Mouse (Mus musculus) heart, embryonic 12.5 days (tissue): ENCODE data around the gene Dlk2. TPM values are rescaled to one million over a fixed set of nuclear protein-coding genes. Genes with fewer than 3 reads are reported as not detected.

ENCODE experiments used
- ATAC-seq: fragments of 200-750 bp; cut with Nextera tagmentation; 2 replicates; pipeline ENCODE4 v1.8.0; 2017; ENCODE audit warnings: moderate TSS enrichment, moderate library complexity; ENCODE audit not compliant: insufficient number of reproducible peaks, low FRiP score
- H3K27ac ChIP-seq: fragments of 300-500 bp; sonication (generic); 2 replicates; pipeline ENCODE4 v1.5.1; 2016; ENCODE audit warnings: mild to moderate bottlenecking, moderate library complexity; ENCODE audit not compliant: poor library complexity, severe bottlenecking
- H3K27me3 ChIP-seq: fragments of 300-500 bp; sonication (generic); replicated peaks from 2 replicates; pipeline ENCODE4 v1.6.1; 2016; ENCODE audit warnings: mild to moderate bottlenecking, moderate library complexity
- H3K36me3 ChIP-seq: fragments of 300-500 bp; sonication (generic); 2 replicates; pipeline ENCODE4 v1.6.1; 2016; ENCODE audit warnings: mild to moderate bottlenecking, moderate library complexity
- H3K4me1 ChIP-seq: fragments of 300-500 bp; sonication (generic); replicated peaks from 2 replicates; pipeline ENCODE4 v1.6.1; 2016; ENCODE audit warnings: mild to moderate bottlenecking
- H3K4me2 ChIP-seq: fragments of 300-500 bp; sonication (generic); 2 replicates; pipeline ENCODE4 v1.6.1; 2016; ENCODE audit warnings: mild to moderate bottlenecking, moderate library complexity
- H3K4me3 ChIP-seq: fragments of 300-500 bp; sonication (generic); 2 replicates; pipeline ENCODE4 v1.5.1; 2016; ENCODE audit warnings: mild to moderate bottlenecking
- H3K9ac ChIP-seq: fragments of 300-500 bp; sonication (generic); 2 replicates; pipeline ENCODE4 v1.6.1; 2016; ENCODE audit warnings: mild to moderate bottlenecking, moderate library complexity
- H3K9me3 ChIP-seq: fragments of 300-500 bp; sonication (generic); replicated peaks from 2 replicates; pipeline ENCODE4 v1.6.1; 2016; ENCODE audit warnings: mild to moderate bottlenecking, moderate library complexity
- WGBS: fragments of 180-500 bp; shearing (Covaris S2); methylation state at CpG from one replicate; pipeline ENCODE4 v1.1.7; 2016; 5-methylcytosine and 5-hydroxymethylcytosine counted together
- polyA plus RNA-seq: library from polyadenylated mRNA; unstranded; fragments of >200 nt; fragmentation: Nextera tagmentation; extraction: Ambion mirVana; gene quantifications from 2 replicates; pipeline ENCODE4 v1.2.1, GENCODE M21; 2016

Gene Dlk2
- polyA plus RNA-seq, 1 experiment from 2014 or later = 0.33 TPM

DNA sequence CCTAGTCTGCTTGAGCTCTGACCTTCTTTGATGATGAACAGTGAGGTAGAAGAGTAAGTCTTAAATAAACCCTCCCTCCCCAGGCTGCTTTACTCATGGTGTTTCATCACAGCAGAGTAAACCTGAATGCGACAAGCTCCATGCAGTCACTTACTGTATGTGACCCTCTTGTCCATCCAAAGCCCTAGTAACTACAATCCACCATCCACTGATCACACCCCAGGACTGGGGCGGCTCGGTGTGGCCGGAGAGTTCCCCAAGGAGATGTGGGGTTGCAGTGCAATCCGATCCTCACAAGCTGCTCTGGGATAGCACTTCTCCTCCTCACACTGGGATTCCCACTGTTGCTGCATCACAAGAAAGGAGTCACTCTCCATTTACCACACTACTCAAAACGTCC, 22.8 kb upstream of the Dlk2 start:
- Histone ChIP-seq H3K4me2 (no peak overlapping the region), H3K9me3 (no peaks in the 10 kb centered on the region), H3K9ac (peak overlapping the region; percentile 29; the same call in 1 of the 2 replicates), H3K27me3 (no peaks in the 10 kb centered on the region), H3K27ac (peak overlapping the region; percentile 69; the same call in 1 of the 2 replicates), H3K36me3 (peaks cover 75% of the 10 kb centered on the region), H3K4me3 (no peak overlapping the region), H3K4me1 (peaks cover 59% of the 10 kb centered on the region)
- WGBS = 79% methylated on average over 6 of the region's 6 CpGs
- ATAC-seq = no peak

DNA sequence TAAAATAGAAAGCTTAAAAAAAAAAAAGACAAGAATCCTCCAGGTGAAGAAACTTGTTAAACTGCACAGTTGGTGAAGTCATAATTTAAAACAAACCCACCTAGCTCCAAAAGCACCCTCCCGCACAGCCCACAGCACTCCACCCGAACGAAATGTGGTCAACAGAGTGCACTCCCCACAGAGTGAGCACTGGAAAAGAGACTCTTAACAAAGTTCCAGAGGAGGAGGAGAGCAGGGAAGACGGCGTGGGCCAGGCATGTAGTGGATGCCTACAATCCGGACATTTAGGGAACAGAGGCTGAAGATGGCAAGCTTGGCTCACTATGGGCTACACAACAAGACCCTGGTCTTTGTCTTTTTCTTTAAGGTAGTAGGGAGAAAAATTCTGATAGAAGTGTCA, 22.2 kb upstream of the Dlk2 start:
- WGBS = 87% methylated on average over 6 of the region's 6 CpGs
- Histone ChIP-seq H3K27ac (no peak overlapping the region), H3K4me1 (peaks cover 54% of the 10 kb centered on the region), H3K9ac (no peak overlapping the region), H3K4me2 (no peak overlapping the region), H3K36me3 (peaks cover 75% of the 10 kb centered on the region), H3K27me3 (no peaks in the 10 kb centered on the region), H3K9me3 (no peaks in the 10 kb centered on the region), H3K4me3 (no peak overlapping the region)
- ATAC-seq = no peak

DNA sequence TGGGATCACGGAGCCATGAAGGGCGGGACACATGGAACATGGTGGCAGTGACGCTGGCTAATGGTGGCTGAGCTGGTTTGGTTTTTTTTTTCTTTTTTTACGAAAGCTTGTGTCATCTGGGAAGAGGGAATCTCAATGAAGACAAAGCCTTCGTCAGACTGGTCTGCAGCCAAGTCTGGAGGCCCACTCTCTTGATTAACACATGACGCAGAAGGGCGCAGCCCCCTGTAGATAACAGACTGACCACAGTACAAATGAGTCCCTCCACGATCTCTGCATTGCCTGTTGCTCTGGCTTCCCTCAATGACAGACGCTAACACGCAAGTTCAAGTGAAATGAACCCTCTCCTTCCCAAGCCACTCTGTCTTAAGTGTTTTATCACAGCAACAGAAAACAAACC, 21.7 kb upstream of the Dlk2 start:
- peaks cover 52% of the 10 kb centered on the region for H3K4me1 ChIP-seq
- H3K4me3 ChIP-seq = no peak overlapping the region
- H3K9ac ChIP-seq = no peak overlapping the region
- 56% methylated on average over 10 of the region's 10 CpGs for WGBS
- H3K36me3 ChIP-seq = peaks cover 75% of the 10 kb centered on the region
- no peak for ATAC-seq
- H3K4me2 ChIP-seq = no peak overlapping the region
- H3K9me3 ChIP-seq = no peaks in the 10 kb centered on the region
- no peak overlapping the region for H3K27ac ChIP-seq
- H3K27me3 ChIP-seq = no peaks in the 10 kb centered on the region

DNA sequence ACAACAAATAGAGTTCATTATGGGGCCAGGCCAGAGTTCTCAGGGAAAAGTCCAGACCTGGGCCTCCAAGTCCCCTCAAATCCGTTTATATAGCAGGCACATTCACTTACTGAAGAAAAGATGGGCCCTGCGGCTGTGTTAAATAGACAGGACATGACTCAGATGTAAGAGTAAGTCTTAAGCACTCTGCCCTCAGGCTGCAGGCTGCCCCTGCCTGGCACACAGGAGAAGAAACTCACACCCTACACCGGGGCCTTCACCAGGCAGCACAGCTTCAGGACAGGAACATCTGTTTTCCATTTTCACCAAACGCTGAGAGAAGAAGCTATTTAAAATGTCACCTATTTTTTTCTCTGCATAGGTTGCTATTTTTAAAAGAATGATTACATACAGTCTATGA, 19.6 kb upstream of the Dlk2 start:
- no peak overlapping the region for H3K9ac ChIP-seq
- 65% methylated on average over 4 of the region's 4 CpGs for WGBS
- H3K4me2 ChIP-seq = no peak overlapping the region
- peaks cover 60% of the 10 kb centered on the region for H3K36me3 ChIP-seq
- H3K4me3 ChIP-seq = no peak overlapping the region
- H3K9me3 ChIP-seq = no peaks in the 10 kb centered on the region
- H3K27ac ChIP-seq = no peak overlapping the region; the same call in 1 of the 2 replicates
- ATAC-seq = no peak
- H3K27me3 ChIP-seq = no peaks in the 10 kb centered on the region
- H3K4me1 ChIP-seq = peaks cover 56% of the 10 kb centered on the region

DNA sequence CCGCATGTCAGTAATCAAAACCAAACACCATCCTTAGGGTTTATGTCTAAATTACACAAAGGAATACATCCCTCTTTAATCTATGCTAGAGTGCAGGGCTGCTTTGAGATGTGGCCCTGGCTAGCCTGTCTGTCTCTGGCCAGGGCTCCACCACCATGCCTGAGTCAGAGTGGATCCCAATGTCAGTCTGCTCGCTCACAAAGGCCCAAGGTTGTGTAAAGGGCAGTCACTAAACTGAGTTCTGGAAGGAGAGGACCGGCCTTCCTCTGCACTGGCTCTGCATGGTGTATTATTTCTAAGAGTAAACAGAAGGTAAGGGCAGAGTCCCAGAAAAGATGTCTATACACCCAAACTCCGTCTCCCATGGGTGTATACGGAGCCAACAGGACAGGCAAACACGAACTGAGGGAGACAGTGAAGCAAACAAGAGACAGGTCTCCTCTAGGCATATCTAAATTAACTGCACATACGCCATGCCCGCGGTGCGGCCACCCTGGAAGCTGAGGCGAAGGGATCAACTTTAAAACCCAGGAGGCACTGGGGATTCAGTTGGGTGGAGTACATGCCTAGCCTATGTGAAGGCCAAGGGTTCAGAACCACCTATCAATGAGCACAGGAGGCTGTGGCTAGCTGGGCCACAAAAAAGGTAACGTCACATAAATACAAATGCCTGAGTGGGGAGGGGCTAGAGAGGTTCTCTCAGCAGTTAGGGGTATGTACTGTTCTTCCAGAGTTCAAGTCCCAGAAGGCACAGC, 19.0 kb upstream of the Dlk2 start:
- H3K9me3 ChIP-seq = no peaks in the 10 kb centered on the region
- ATAC-seq = no peak

DNA sequence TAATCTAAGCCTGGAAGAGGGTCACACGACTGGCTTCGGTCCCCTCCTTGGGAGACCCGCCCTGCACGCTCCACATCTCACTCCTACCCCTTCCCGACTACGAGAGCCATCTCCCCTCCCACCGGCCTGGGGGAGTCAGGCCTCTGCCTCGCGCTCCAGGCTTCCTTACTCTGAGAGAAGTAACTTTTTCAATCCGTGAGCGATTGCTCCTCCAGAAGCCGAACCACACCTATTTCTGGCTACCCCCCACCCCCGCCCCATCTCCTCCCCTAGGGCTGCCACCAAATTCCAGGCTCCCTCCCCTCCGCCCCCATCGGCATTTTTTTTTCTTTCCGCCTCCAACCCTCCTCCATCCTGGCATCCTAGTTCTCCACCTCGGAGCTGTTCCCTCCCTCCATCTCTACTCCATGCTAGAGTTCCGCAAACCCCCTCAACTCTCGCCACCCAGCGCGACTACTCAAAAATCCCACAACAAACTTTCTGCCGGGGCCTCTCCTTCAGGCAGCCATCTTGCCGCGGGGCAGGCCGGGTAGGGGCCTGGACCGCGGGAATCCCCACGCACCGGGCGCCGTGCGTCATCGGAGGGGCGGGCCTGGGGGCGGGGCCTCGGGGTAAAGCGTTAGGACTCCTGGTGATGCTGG, 14.6 kb upstream of the Dlk2 start, which contains the start of gene Tjap1:
Tjap1 (minus strand) TSS at position 544 of the 641 bp plus-strand sequence.
- Histone ChIP-seq H3K36me3 (peaks cover 31% of the 10 kb centered on the region), H3K27ac (peak within 1 kb of the TSS; percentile 94), H3K4me1 (peaks cover 27% of the 10 kb centered on the region), H3K4me2 (peak within 1 kb of the TSS; percentile 91), H3K27me3 (no peaks in the 10 kb centered on the region; the same call in 1 of the 2 replicates), H3K4me3 (peak within 1 kb of the TSS; percentile 83), H3K9me3 (no peaks in the 10 kb centered on the region), H3K9ac (peak within 1 kb of the TSS; percentile 88)
- WGBS = under 1% methylated on average over 37 of the region's 37 CpGs
- ATAC-seq = peak; percentile 97

More for the DNA sequence above, 19.0 kb upstream of the Dlk2 start:
- H3K4me2 ChIP-seq = no peak overlapping the region
- peaks cover 55% of the 10 kb centered on the region for H3K36me3 ChIP-seq
- peak overlapping the region; percentile 45 for H3K27ac ChIP-seq
- no peaks in the 10 kb centered on the region for H3K27me3 ChIP-seq
- H3K9ac ChIP-seq = 0 out of 2 replicates have a peak overlapping the region, but pooled peaks have one; percentile 2
- no peak overlapping the region for H3K4me3 ChIP-seq
- WGBS = 83% methylated on average over 12 of the region's 12 CpGs
- H3K4me1 ChIP-seq = peaks cover 50% of the 10 kb centered on the region

DNA sequence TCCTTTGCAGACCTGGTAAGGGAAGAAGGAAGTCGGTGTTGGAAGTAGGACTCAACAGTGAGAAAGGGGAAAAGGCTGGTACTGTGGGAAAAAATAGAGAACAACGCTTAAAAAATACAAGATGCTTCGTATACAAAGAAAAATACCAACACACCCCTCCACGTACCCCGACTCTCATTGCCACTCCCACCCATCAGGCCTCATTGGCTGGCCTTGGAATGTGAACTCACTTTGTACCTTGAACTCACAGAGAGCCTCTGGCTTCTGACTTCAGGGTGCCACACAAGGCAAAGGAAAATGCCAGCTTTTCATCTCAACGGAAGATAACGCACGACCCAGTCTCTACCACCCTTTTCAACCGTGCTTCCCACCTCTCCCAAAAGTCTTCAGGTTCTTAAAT, 14.1 kb upstream of the Dlk2 start:
- ATAC-seq = 0 out of 2 replicates have a peak, but pooled peaks have one; percentile 4
- 19% methylated on average over 9 of the region's 9 CpGs for WGBS
- H3K27me3 ChIP-seq = no peaks in the 10 kb centered on the region; the same call in 1 of the 2 replicates
- H3K4me1 ChIP-seq = peaks cover 29% of the 10 kb centered on the region
- H3K36me3 ChIP-seq = peaks cover 27% of the 10 kb centered on the region
- H3K4me3 ChIP-seq = peak overlapping the region; percentile 83
- H3K9ac ChIP-seq = no peak overlapping the region
- peak overlapping the region; percentile 91 for H3K4me2 ChIP-seq
- no peaks in the 10 kb centered on the region for H3K9me3 ChIP-seq
- no peak overlapping the region for H3K27ac ChIP-seq

DNA sequence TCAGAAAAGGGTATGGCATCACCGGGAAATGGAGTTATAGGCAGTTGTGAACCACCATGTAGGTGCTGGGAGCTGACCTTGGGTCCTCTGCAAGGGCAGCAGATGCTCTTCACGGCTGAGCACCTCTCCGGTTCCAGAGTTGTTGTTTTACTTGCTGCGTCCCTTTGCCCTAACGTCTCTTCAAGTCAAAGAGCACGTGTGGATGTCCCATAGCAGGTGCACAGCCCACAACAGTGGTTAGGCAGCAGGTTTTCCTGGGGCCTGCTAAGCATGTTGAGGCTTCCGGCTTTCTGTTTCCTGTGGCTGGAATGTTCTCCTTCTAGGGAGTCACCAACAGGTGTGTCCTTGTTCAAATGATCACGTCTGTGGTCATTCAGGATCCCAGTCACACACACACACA, 13.3 kb upstream of the Dlk2 start:
- H3K36me3 ChIP-seq = peaks cover 20% of the 10 kb centered on the region
- no peaks in the 10 kb centered on the region for H3K9me3 ChIP-seq
- ATAC-seq = no peak
- no peaks in the 10 kb centered on the region; the same call in 1 of the 2 replicates for H3K27me3 ChIP-seq
- H3K9ac ChIP-seq = no peak overlapping the region
- WGBS = 82% methylated on average over 8 of the region's 8 CpGs
- peaks cover 26% of the 10 kb centered on the region for H3K4me1 ChIP-seq
- H3K4me3 ChIP-seq = no peak overlapping the region
- no peak overlapping the region for H3K4me2 ChIP-seq
- no peak overlapping the region for H3K27ac ChIP-seq

DNA sequence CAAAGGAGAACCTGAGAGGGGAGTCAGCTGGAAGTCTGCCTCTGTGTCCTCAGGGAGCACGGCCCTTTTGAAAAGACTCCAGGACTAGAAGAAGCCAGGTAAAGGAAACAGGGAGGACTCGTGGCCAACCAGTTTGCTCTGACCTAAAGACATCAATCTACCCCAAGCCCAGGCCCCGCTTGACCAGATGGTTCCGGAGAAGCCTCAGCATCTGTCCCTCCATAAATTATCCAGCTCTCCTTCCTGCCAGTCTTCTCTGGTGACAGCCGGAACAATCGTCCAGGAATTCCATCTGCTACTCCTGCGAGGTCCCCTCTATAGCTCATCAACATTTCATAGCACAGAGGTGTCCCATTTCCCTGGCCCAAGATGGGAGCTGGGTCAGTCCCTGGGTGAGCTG, 12.6 kb upstream of the Dlk2 start:
- Histone ChIP-seq H3K4me2 (no peak overlapping the region), H3K4me3 (no peak overlapping the region), H3K36me3 (peaks cover 12% of the 10 kb centered on the region), H3K27ac (no peak overlapping the region), H3K4me1 (peaks cover 24% of the 10 kb centered on the region), H3K9me3 (no peaks in the 10 kb centered on the region), H3K27me3 (no peaks in the 10 kb centered on the region; the same call in 1 of the 2 replicates), H3K9ac (no peak overlapping the region)
- no peak for ATAC-seq
- 67% methylated on average over 7 of the region's 7 CpGs for WGBS

DNA sequence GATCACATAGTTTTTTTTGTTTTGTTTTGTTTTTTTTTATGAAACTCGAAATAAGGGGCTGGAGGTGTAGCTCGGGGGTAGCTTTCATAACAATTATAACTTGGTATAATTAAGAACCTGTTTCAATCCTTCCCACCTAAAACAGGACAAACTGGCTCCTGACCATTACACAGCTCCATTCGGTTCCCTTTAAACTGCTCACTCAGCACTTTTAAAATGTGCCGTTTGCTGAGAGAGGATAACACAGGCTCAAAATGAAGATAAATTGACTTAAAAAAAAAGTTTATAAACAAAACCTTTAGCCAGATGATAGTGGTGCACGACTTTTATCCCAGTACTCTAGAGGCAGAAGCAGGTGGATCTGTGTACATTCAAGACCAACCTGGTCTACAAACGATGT, 11.8 kb upstream of the Dlk2 start:
- no peak for ATAC-seq
- no peak overlapping the region for H3K9ac ChIP-seq

DNA sequence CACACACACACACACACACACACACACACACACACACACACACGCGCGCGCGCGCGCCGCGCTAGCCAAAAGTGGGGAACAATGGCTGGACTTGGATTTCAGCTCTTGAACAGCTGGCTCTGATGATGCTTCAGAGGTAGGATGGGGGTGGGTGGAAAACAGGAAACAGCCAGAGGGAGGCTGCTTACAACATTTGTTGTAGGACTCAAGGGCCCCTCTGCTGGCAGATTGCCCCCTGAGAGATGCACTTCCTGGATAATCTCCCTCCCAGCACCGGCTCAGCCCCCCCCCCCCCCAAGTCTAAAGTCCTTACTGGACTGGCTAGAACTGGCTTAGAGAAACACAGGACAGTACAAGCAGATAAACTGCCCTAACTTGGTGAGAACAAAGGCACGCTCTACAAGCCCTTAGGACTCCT, 9.5 kb upstream of the Dlk2 start:
- Histone ChIP-seq H3K9ac (no peak overlapping the region), H3K9me3 (no peaks in the 10 kb centered on the region), H3K4me2 (no peak overlapping the region), H3K4me3 (no peak overlapping the region), H3K4me1 (peaks cover 11% of the 10 kb centered on the region; the same call in 1 of the 2 replicates), H3K36me3 (no peaks in the 10 kb centered on the region), H3K27me3 (peaks cover 5% of the 10 kb centered on the region; the same call in 1 of the 2 replicates), H3K27ac (no peak overlapping the region)
- ATAC-seq = peak; percentile 63
- whole genome bisulfite sequencing = 48% methylated on average over 11 of the region's 11 CpGs

More for the DNA sequence above, 11.8 kb upstream of the Dlk2 start:
- no peak overlapping the region for H3K4me2 ChIP-seq
- no peak overlapping the region for H3K4me3 ChIP-seq
- 54% methylated on average over 6 of the region's 6 CpGs for WGBS
- H3K9me3 ChIP-seq = no peaks in the 10 kb centered on the region
- H3K27me3 ChIP-seq = no peaks in the 10 kb centered on the region; the same call in 1 of the 2 replicates
- no peak overlapping the region for H3K27ac ChIP-seq
- H3K36me3 ChIP-seq = peaks cover 5% of the 10 kb centered on the region
- H3K4me1 ChIP-seq = peaks cover 24% of the 10 kb centered on the region
